Mouse (Mus musculus) kidney, adult 18-20 months (tissue): ENCODE measurements at regions not wholly inside any gene's neighbourhood (a gene's known extent, or its start where the extent isn't known, plus 50 kb on each side); places are given as distances from the start of the nearest gene placed in this dataset.

Experiments
- DNase-seq: peaks from one replicate; pipeline ENCODE4 v3.0.0; 2021

DNA sequence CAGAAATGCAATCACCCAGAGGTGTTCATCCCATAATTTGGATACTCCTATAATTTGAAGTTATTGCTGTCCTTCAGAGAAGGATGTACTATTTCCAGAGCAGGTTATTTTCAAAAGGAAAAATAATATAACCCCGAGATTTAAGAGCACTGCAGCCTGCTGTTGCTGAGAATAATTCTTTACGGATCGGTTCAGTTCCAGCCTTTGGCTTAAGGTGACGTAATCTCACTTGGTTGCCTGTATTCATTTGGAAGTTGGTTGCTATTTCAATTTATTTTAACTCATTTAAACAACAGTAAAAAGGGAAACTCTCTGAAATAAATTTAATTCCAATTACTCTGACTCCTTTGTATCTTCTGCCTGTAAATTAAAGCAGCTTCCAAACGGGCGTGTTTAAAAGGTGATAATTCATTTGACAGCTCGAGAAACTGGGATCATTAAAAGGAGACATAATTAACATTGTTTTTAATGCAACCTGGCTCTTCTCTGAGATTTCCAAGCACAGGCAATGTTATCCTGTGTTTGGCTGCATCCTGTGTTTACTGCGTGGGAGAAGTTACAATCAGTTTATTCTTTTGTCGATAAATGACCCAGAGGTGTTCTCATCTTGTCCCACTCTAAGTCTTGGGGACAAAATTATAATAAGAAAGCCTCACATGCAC lies 568.5 kb downstream of the Gm16223 start:
- DNase-seq, result no peak

DNA sequence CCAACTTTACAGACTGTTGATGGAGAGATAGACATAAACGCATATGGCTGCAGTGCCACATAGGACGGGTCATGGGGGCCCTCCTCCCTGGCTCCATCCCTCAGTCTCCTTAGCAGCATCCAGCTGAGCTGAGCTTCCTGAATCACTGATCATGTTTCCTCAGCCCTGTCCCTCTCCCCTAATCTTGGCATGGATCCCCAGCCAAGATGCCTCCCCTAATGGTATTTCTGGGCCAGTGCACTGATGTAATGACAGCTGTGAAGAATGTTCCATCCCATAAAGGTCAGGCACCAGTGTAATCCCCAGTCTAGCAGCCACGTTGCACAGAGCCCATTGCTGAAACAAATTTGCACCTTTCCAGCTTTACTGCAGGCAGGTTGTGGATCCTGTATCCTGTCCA lies 576.5 kb upstream of the Cpeb2 start:
- DNase-seq, result no peak

DNA sequence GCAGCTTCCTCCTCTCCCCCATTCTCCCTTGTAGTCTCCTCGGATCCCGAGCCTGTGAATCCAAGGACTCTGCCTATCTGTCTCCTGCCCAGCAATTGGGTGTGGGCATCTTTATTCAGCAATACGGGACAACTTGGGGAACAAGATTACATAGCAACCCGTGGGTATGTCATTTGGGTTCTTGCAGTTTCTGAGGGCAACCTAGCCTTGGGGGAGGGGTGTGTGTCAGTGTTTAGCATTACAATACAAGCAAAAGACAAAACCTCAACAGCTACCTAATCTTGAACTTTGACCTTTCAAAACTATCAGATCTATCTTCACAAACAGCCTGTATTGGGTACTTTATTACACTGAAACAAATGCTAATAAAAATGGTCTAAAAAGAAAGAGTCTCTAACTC lies 573.0 kb upstream of the Cpeb2 start:
- DNase-seq, result no peak

GRCm38 (mm10) chr5:42679617-42680016 lies 553.4 kb upstream of the Cpeb2 start:
- no peak for DNase-seq

DNA sequence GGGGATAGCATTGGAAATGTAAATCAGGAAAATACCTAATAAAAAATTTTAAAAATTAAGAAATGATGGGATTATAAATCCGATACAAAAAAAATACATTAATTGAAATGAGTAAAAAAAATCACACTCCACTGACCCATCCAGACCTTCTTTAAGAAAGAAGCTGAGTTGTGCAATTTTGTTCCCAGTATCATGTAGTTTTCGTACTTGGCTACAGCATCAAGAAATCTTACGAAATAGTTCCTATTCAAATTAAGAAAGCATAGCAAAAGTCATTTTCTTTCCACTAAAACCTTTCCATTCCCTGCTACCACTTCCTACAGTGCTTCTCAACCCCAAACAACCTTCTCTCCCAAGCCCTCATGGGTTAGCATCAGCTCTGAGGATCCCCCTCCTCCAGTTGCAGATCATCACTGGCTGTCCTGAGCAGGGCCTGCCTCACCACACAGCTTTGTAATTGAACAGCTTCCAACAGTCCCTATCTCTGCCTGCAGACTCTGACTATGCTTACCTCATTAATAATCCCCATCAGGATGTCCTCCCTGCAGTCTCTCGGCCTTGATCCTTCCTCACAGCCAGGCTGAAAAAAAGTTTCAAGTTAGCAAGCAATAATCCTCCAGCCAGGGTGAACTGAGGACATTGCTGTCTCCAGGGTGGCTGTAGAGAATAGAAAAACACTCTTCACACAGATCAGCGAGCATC lies 547.5 kb upstream of the Cpeb2 start:
- no peak for DNase-seq

- DNase-seq, result no peak
These were observed 545.8 kb upstream of the Cpeb2 start for GRCm38 (mm10) chr5:42687176-42687575.
